Mouse (Mus musculus): Measurements from ENCODE around the gene Galntl5. TPM values are rescaled to one million over a fixed set of nuclear protein-coding genes. Genes with fewer than 3 reads are reported as not detected.
"Not testable (repeated sequence)": the region's sequence is repeated elsewhere in the genome, so short reads cannot be mapped to it uniquely, and the experiment has no call there.

The Galntl5 gene
- polyA plus RNA-seq, 1 experiment from 2014 or later = not detected

DNA sequence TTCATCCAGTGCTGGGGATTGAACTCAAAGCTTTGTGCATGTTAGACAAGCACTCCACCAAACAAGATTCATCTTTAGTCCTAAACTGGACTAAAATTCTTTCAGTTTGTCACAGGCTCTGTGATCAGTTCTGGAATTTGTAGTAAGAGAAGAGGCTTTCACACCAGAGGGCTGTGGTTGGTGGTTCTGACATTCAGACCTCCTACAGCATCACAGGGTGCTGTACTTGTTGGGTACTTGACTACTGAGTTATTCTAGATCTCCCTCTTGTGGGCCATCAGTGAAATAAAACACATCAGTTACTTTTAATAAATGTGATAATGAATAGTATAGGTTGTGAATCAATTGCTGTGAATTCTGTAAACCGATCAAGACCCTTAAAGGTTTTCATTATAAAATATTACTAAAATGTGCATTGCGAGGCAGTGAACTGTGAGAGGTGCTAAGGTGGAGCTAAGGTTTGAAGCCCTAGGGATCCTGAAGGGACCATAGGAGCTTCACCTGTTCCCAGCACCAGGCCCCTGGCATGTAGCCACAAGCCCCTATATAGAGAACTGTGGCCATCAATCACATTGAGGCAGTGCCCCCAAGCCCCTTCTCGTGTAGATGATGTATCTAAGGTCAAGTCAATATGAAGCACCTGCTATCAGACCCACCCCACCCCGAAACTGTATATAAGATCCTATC lies 16.0 kb upstream of the Galntl5 start:
- no peaks in the 10 kb centered on the region for H3K9me3 ChIP-seq (replicated peaks)
- no peak overlapping the region for H3K4me3 ChIP-seq (replicated peaks)
- no peaks in the 10 kb centered on the region for H3K27me3 ChIP-seq
- H3K9ac ChIP-seq = no peak overlapping the region
- no peak overlapping the region for H3K27ac ChIP-seq
- no peak for DNase-seq
- no peaks in the 10 kb centered on the region for H3K4me1 ChIP-seq (replicated peaks)
- WGBS (ENCODE audit: insufficient replicate concordance) = 57% methylated on average over 4 of the region's 4 CpGs
- no peak overlapping the region for H3K4me2 ChIP-seq
- no peak for ATAC-seq (ENCODE audit: low read depth)
- no peaks in the 10 kb centered on the region for H3K36me3 ChIP-seq

- WGBS (ENCODE audit: insufficient replicate concordance) = 77% methylated on average over 3 of the region's 3 CpGs
Measured at GRCm38 (mm10) chr5:25165789-25166135, 15.5 kb upstream of the Galntl5 start.

DNA sequence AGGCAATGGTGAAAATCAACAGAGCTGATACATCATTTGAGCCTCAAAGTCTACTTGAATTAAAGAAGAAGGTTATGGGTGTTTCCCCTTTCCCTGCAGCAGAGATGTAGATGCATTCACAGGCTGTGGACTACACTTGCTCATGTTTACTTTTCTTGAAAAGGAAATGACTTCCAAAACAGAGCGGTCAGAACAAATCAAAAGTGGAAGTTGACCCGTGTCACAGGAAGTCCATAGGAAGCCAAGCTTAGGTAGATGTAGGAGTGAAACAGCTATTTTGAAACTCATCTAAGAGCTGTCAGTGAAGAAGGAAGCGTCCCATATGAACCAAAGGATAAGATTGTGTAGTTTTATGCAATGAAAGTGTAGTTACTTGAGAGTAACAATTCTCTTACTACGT lies 14.6 kb upstream of the Galntl5 start:
- Histone ChIP-seq H3K4me3 (replicated peaks) (no peak overlapping the region), H3K27ac (no peak overlapping the region), H3K4me1 (replicated peaks) (no peaks in the 10 kb centered on the region), H3K4me2 (no peak overlapping the region), H3K9me3 (replicated peaks) (no peaks in the 10 kb centered on the region), H3K36me3 (no peaks in the 10 kb centered on the region), H3K9ac (no peak overlapping the region), H3K27me3 (no peaks in the 10 kb centered on the region)
- no peak for DNase-seq
- ATAC-seq (ENCODE audit: low read depth) = no peak
- WGBS (ENCODE audit: insufficient replicate concordance) = 24% methylated on average over 4 of the region's 4 CpGs

More at GRCm38 (mm10) chr5:25165789-25166135, 15.5 kb upstream of the Galntl5 start:
- Histone ChIP-seq H3K36me3 (no peaks in the 10 kb centered on the region), H3K27me3 (no peaks in the 10 kb centered on the region), H3K4me2 (no peak overlapping the region), H3K27ac (no peak overlapping the region), H3K4me3 (replicated peaks) (no peak overlapping the region), H3K9ac (no peak overlapping the region), H3K9me3 (replicated peaks) (no peaks in the 10 kb centered on the region), H3K4me1 (replicated peaks) (no peaks in the 10 kb centered on the region)
- ATAC-seq (ENCODE audit: low read depth) (no peak), DNase-seq (no peak)

DNA sequence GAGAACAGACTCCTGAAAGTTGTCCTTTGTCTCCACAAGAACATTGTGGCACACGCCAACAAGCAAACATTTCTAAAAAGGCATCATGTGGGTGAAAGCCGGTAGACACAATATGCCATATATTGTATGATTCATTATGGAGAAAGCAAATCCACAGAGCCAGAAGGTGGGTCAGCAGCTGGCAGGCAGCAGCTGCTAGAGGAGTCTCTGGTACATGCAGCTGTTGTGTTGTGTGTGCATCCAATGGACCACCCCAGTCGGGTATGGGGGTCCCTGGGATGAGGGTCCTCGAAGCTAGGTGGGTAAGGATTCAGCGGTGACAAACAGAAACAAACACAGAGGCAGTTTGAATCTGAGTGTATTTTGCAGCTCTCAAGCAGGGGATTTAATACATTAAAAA lies 3.3 kb upstream of the Galntl5 start:
- not testable (repeated sequence) for H3K9me3 ChIP-seq (replicated peaks); H3K4me1 ChIP-seq (replicated peaks); DNase-seq; H3K4me2 ChIP-seq; H3K36me3 ChIP-seq; H3K9ac ChIP-seq; H3K27ac ChIP-seq; ATAC-seq (ENCODE audit: low read depth); H3K27me3 ChIP-seq; H3K4me3 ChIP-seq (replicated peaks)
- 73% methylated on average over 5 of the region's 5 CpGs for WGBS (ENCODE audit: insufficient replicate concordance)

- H3K9ac ChIP-seq; H3K27me3 ChIP-seq; ATAC-seq (ENCODE audit: low read depth); H3K27ac ChIP-seq; H3K4me2 ChIP-seq; H3K36me3 ChIP-seq; DNase-seq; H3K9me3 ChIP-seq (replicated peaks); H3K4me3 ChIP-seq (replicated peaks); H3K4me1 ChIP-seq (replicated peaks): not testable (repeated sequence)
- 79% methylated on average over 4 of the region's 4 CpGs for WGBS (ENCODE audit: insufficient replicate concordance)
Measured at GRCm38 (mm10) chr5:25178543-25178942, 2.7 kb upstream of the Galntl5 start.

DNA sequence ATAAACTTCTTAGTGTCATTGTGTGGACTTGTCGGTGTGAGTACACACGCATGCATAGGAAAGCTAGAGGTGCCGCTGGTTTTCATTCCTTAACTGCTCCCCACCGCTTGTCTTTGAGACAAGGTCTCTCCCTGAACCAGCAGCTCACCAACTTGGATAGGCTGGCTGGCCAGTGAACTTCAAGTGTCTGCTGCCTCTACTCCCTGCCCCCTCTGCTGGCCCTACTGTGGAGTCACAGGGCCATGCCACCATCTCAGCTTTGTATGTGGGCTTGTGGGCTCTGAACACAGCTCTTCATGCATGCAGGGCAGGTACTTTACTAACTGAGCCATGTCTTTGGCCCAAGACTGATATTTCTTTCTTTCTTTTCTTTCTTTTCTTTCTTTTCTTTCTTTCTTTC lies 2.0 kb upstream of the Galntl5 start:
- 75% methylated on average over 4 of the region's 4 CpGs for WGBS (ENCODE audit: insufficient replicate concordance)
- Histone ChIP-seq H3K27me3 (no peaks in the 10 kb centered on the region), H3K36me3 (no peaks in the 10 kb centered on the region), H3K4me3 (replicated peaks) (no peak overlapping the region), H3K4me2 (no peak overlapping the region), H3K4me1 (replicated peaks) (no peaks in the 10 kb centered on the region), H3K9me3 (replicated peaks) (no peaks in the 10 kb centered on the region), H3K27ac (no peak overlapping the region), H3K9ac (no peak overlapping the region)
- ATAC-seq (ENCODE audit: low read depth) = no peak
- no peak for DNase-seq

DNA sequence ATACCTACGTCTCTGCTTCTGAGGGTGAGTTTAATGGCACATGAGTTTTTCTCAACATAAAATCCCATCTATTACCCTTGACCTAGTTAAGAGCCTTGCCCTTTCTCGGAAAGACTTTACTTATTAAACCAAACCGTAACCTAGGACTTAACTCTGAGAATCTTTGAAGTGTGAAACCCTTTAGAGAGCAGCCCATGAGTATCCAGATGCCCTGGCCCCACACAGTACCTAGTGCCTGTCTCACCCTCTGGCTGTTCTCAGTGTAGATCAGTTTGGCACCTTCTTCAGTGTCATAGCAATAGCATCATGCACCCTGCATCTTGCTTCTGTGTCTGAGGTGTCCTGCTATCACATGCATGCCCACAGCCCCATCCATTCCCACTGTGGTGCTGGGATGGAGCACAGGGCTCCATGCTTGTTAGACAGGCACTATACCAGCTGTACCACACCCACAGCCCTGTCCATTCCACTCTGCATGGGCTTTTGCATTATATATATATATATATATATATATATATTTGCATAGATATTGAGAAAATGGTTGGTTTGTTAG lies 1.2 kb upstream of the Galntl5 start:
- Histone ChIP-seq H3K9ac (no peak overlapping the region), H3K4me1 (replicated peaks) (no peaks in the 10 kb centered on the region), H3K27me3 (no peaks in the 10 kb centered on the region), H3K4me3 (replicated peaks) (no peak overlapping the region), H3K9me3 (replicated peaks) (no peaks in the 10 kb centered on the region), H3K4me2 (no peak overlapping the region), H3K36me3 (no peaks in the 10 kb centered on the region), H3K27ac (no peak overlapping the region)
- DNase-seq (no peak), ATAC-seq (ENCODE audit: low read depth) (no peak)
- WGBS (ENCODE audit: insufficient replicate concordance) = 69% methylated on average over 3 of the region's 3 CpGs

GRCm38 (mm10) chr5:25183595-25183994 lies 2.3 kb downstream of the Galntl5 start:
- 65% methylated on average over 4 of the region's 4 CpGs for WGBS (ENCODE audit: insufficient replicate concordance)

DNA sequence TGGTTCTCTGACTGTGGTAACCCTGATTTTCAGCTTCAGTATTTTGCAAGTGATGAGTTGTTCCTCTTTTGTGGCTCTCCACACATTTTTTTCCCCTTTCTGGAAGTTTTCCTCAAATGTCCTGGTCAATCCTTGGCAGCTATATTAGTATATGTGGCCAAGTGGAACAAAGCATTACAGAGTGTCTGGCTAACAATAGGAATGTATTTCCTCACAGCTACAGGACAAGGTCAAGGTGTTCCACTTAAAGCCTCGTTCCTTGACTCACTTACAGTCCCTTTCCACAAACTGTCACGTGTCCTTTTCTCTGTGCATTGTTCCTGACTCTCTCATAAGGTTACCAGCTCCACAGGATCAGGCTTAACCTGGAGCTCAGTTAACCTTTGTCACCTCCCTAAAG lies 3.3 kb downstream of the Galntl5 start:
- H3K4me3 ChIP-seq (replicated peaks) = no peak overlapping the region
- DNase-seq = no peak

More at GRCm38 (mm10) chr5:25183595-25183994, 2.3 kb downstream of the Galntl5 start:
- Histone ChIP-seq H3K9me3 (replicated peaks) (no peaks in the 10 kb centered on the region), H3K4me2 (no peak overlapping the region), H3K4me3 (replicated peaks) (no peak overlapping the region), H3K36me3 (no peaks in the 10 kb centered on the region), H3K27ac (no peak overlapping the region), H3K9ac (no peak overlapping the region), H3K27me3 (no peaks in the 10 kb centered on the region), H3K4me1 (replicated peaks) (no peaks in the 10 kb centered on the region)
- no peak for ATAC-seq (ENCODE audit: low read depth)
- DNase-seq = no peak

GRCm38 (mm10) chr5:25187727-25188126 lies 6.5 kb downstream of the Galntl5 start:
- no peaks in the 10 kb centered on the region for H3K9me3 ChIP-seq (replicated peaks)
- no peak overlapping the region for H3K4me2 ChIP-seq
- no peak for ATAC-seq (ENCODE audit: low read depth)

More for the DNA sequence above, 3.3 kb downstream of the Galntl5 start:
- 42% methylated on average over 2 of the region's 2 CpGs for WGBS (ENCODE audit: insufficient replicate concordance)
- Histone ChIP-seq H3K9me3 (replicated peaks) (no peaks in the 10 kb centered on the region), H3K27ac (no peak overlapping the region), H3K4me2 (no peak overlapping the region), H3K36me3 (no peaks in the 10 kb centered on the region), H3K4me1 (replicated peaks) (no peaks in the 10 kb centered on the region), H3K9ac (no peak overlapping the region), H3K27me3 (no peaks in the 10 kb centered on the region)
- ATAC-seq (ENCODE audit: low read depth) = no peak

GRCm38 (mm10) chr5:25188802-25189201 lies 7.5 kb downstream of the Galntl5 start:
- Histone ChIP-seq H3K4me2 (no peak overlapping the region), H3K27ac (no peak overlapping the region), H3K4me1 (replicated peaks) (no peaks in the 10 kb centered on the region), H3K9ac (no peak overlapping the region), H3K4me3 (replicated peaks) (no peak overlapping the region), H3K27me3 (no peaks in the 10 kb centered on the region), H3K36me3 (no peaks in the 10 kb centered on the region), H3K9me3 (replicated peaks) (no peaks in the 10 kb centered on the region)
- no peak for DNase-seq
- 30% methylated on average over 1 of the region's 1 CpGs for WGBS (ENCODE audit: insufficient replicate concordance)
- no peak for ATAC-seq (ENCODE audit: low read depth)

More at GRCm38 (mm10) chr5:25187727-25188126, 6.5 kb downstream of the Galntl5 start:
- no peak overlapping the region for H3K27ac ChIP-seq
- no peak overlapping the region for H3K9ac ChIP-seq
- no peak for DNase-seq
- no peaks in the 10 kb centered on the region for H3K27me3 ChIP-seq
- no peaks in the 10 kb centered on the region for H3K4me1 ChIP-seq (replicated peaks)
- no peak overlapping the region for H3K4me3 ChIP-seq (replicated peaks)
- H3K36me3 ChIP-seq = no peaks in the 10 kb centered on the region

- H3K9ac ChIP-seq = no peak overlapping the region
- ATAC-seq (ENCODE audit: low read depth) (no peak), DNase-seq (no peak)
- H3K9me3 ChIP-seq (replicated peaks) = no peaks in the 10 kb centered on the region
- no peak overlapping the region for H3K4me2 ChIP-seq
- H3K27ac ChIP-seq = no peak overlapping the region
- 62% methylated on average over 2 of the region's 2 CpGs for WGBS (ENCODE audit: insufficient replicate concordance)
- no peaks in the 10 kb centered on the region for H3K36me3 ChIP-seq
- no peaks in the 10 kb centered on the region for H3K27me3 ChIP-seq
- no peak overlapping the region for H3K4me3 ChIP-seq (replicated peaks)
- H3K4me1 ChIP-seq (replicated peaks) = no peaks in the 10 kb centered on the region
Measured at GRCm38 (mm10) chr5:25190521-25190920, 9.3 kb downstream of the Galntl5 start.
